Mouse (Mus musculus): ENCODE data around the gene Gm16429.
"Not testable (repeated sequence)": the region's sequence is repeated elsewhere in the genome, so short reads cannot be mapped to it uniquely, and the experiment has no call there.

Gene Gm16429

DNA sequence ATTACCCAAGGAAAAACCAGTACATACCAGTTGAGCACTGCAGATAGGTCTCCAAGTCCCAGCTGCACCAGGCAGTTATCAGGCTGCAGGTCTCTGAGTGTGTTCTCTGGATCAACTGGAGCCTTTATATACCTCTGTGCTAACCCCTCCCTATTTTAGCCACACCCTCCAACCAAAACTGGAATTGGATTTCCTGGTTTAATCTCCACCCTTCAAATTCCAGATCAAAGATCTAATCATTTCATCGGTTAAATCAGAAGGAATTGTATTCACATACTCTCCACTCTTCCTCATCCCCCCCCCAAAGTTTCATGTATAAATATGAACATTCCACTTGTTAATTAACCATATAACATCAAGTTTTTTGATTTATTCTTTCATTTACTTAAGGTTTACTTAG is at the start of gene Gm16429:
TSS of gene Gm16429 (minus strand) at position 101 of the 400 bp plus-strand sequence.
- DNase-seq (ENCODE audit: low spot score) = not testable (repeated sequence)
